Mouse (Mus musculus): ENCODE results near the gene Ppil6. TPM values are rescaled to one million over a fixed set of nuclear protein-coding genes. Genes with fewer than 3 reads are reported as not detected.
A peak's percentile ranks its signal among the peaks of the same experiment; 100 is the strongest.
"Not testable (repeated sequence)": the region's sequence is repeated elsewhere in the genome, so short reads cannot be mapped to it uniquely, and the experiment has no call there.

Ppil6 gene
- polyA plus RNA-seq, 1 experiment from 2014 or later: not detected

DNA sequence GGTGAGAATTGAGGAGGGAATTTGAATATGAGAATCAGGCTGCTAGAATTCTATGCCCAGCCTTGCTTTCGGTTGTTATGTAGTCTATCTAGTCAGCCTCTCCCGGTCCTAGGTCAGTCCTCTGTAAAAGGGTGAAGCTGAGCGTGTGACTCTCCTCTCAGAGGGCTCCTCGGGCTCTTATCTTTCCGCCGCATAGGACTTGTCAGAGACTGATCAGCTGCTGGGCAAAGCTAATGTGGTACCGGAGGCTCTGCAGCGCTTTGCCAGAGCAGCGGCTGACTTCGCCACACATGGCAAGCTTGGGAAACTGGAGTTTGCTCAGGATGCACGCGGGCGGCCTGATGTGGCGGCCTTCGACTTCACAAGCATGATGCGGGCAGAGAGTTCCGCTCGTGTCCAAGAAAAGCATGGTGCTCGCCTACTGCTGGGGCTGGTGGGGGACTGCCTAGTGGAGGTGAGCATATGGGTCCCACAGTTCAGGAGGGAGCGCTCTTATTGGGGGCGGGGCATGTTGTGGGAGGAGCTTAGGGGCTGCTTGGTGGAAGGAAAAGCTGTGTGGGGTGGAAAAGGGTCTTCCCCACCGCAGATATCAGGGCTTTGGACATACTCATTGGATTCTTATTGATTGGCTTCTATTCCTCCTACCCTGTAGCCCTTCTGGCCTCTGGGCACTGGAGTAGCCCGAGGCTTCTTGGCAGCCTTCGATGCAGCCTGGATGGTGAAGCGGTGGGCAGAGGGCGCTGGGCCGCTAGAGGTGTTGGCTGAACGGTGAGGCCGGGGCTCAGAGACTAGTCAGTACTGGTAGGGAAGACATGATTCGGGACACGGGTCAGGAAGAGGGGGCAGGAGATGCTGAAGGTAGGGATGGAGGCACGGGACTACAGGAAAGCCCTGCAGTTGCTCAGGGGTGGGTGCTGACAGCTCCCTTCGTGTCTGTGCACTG lies 9.0 kb upstream of the Ppil6 start:
- Histone ChIP-seq H3K9me3 (replicated peaks) (no peaks in the 10 kb centered on the region), H3K27ac (no peak overlapping the region), H3K27me3 (replicated peaks) (peaks cover 4% of the 10 kb centered on the region), H3K4me1 (peaks cover 51% of the 10 kb centered on the region), H3K4me2 (peak overlapping the region; percentile 55), H3K9ac (no peak overlapping the region), H3K36me3 (peaks cover 45% of the 10 kb centered on the region), H3K4me3 (no peak overlapping the region)
- 46% methylated on average over 33 of the region's 33 CpGs for WGBS (ENCODE audit: insufficient replicate concordance)
- peak; percentile 73 for ATAC-seq

DNA sequence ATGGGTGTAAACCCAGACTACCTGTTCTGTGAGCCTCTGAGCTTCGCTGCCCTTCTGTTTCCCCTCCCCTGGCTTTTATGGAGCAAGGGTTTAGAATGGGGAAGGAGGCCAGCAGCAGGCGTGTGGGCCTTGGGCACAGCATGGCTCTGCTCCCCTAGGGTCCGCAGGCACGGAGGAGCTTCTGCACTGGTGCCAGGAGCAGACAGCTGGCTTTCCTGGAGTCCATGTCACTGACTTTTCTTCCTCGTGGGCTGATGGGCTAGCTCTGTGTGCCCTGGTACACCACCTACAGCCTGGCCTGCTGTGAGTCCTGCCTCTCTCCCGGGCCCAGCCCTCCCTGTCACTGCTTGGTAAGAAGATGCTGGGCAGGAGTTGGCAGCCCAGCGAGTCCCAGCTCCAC lies 7.8 kb upstream of the Ppil6 start:
- H3K4me1 ChIP-seq: peaks cover 39% of the 10 kb centered on the region
- H3K4me3 ChIP-seq: no peak overlapping the region
- H3K27me3 ChIP-seq (replicated peaks): peaks cover 4% of the 10 kb centered on the region
- H3K36me3 ChIP-seq: peaks cover 57% of the 10 kb centered on the region
- no peaks in the 10 kb centered on the region for H3K9me3 ChIP-seq (replicated peaks)
- ATAC-seq: no peak
- 80% methylated on average over 7 of the region's 7 CpGs for WGBS (ENCODE audit: insufficient replicate concordance)
- H3K4me2 ChIP-seq: no peak overlapping the region
- H3K9ac ChIP-seq: no peak overlapping the region
- H3K27ac ChIP-seq: no peak overlapping the region

DNA sequence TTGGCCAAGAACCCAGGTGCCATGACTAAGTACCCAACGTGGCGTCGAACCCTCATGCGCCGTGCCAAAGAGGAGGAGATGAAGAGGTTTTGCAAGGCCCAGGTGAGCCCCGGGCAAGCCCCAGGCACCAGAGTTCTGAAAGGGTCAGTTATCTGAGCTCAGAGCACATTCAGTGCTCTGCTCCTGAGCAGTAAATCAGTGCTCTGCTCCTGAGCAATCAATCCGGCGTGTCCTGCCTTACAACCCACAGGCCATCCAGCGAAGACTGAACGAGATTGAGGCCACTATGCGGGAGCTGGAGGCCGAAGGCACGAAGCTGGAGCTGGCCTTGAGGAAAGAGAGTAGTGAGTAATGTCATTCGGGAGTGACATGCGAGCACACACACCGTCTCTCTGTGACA lies 4.5 kb upstream of the Ppil6 start:
- no peak for ATAC-seq
- Histone ChIP-seq H3K27ac (no peak overlapping the region), H3K4me1 (peaks cover 33% of the 10 kb centered on the region), H3K9ac (no peak overlapping the region), H3K36me3 (peaks cover 59% of the 10 kb centered on the region), H3K9me3 (replicated peaks) (no peaks in the 10 kb centered on the region), H3K4me3 (no peak overlapping the region), H3K4me2 (no peak overlapping the region), H3K27me3 (replicated peaks) (peaks cover 9% of the 10 kb centered on the region; the same call in 1 of the 2 replicates)
- WGBS (ENCODE audit: insufficient replicate concordance): 85% methylated on average over 16 of the region's 16 CpGs

DNA sequence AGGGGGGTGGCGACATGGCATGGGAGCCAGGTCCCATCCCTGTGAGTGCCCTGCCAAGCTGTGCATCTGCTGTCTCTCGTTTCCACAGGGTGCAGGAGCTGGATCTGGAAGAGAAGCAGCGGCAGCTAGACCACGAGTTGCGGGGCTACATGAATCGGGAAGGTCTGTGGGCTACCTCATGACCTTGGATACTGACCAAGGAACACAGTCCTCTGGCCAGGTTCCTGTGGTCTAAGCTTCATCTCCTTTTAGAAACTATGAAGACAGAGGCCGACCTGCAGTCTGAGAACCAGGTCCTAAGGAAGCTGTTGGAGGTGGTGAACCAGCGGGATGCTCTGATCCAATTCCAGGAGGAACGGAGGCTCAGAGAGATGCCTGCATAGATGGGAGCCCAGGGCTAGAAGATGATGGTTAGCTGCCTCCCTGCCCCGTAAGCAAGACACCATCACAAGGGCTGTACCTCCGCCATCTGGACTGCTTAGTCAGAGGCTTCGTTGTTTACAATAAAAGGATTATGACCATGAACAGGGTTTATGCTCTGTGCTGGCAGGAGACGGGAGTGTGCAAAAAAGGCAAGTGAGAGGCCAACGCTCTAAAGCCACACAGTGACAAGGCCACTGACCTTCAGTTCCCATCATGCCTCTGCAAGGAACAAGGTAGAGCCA lies 3.6 kb upstream of the Ppil6 start:
- WGBS (ENCODE audit: insufficient replicate concordance): 80% methylated on average over 14 of the region's 14 CpGs

DNA sequence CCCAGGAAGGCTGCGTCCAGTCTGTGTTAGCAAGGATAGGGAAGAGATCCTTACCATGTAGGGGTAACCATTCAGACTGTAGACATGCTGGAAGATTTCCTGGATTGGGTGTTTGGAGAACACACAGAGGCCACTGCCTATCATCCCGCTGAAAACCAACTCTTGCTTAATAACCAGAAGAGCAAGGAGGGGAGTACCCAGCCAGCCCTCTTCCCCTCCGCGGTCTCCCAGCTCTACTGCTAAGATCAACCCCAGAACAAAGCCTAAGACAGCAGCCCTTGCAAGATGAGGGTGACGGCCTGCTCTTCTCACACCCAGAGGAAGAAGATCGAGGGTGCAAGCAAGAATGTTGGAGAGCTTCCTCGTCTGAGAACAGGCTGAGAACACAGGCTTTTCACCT lies 1.4 kb upstream of the Ppil6 start:
- no peak overlapping the region for H3K9ac ChIP-seq
- 0 out of 2 replicates have a peak, but pooled peaks cover 11% of the 10 kb centered on the region for H3K27me3 ChIP-seq (replicated peaks)
- peaks cover 38% of the 10 kb centered on the region for H3K36me3 ChIP-seq
- H3K4me3 ChIP-seq: peak overlapping the region; percentile 74
- H3K4me1 ChIP-seq: peaks cover 24% of the 10 kb centered on the region
- WGBS (ENCODE audit: insufficient replicate concordance): 36% methylated on average over 7 of the region's 7 CpGs
- ATAC-seq: no peak
- H3K9me3 ChIP-seq (replicated peaks): no peaks in the 10 kb centered on the region
- no peak overlapping the region for H3K27ac ChIP-seq
- H3K4me2 ChIP-seq: peak overlapping the region; percentile 100

More for the DNA sequence above, 3.6 kb upstream of the Ppil6 start:
- Histone ChIP-seq H3K4me2 (no peak overlapping the region), H3K27ac (no peak overlapping the region), H3K27me3 (replicated peaks) (peaks cover 11% of the 10 kb centered on the region; the same call in 1 of the 2 replicates), H3K9me3 (replicated peaks) (no peaks in the 10 kb centered on the region), H3K36me3 (peaks cover 59% of the 10 kb centered on the region), H3K4me3 (no peak overlapping the region), H3K4me1 (peaks cover 27% of the 10 kb centered on the region), H3K9ac (no peak overlapping the region)
- ATAC-seq: no peak

DNA sequence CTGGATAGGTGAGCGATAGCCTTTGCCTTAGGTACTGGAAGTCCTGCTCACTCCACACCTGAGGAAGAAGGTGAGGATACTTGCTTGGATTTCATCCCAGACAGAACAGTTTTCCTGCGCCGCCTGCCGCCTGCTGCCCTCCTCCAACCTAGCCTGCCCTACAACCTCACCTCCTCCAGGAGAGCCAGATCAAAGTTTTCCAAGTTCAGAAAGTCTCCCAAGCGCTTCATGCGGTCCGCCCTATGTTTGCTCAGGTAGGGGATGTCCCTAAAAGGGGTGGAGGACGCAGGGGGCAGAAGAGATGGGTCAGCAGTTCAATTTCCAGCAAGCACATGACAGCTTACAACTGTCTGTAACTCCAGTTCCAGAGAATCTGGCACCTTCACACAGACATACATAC lies 945 bp upstream of the Ppil6 start:
- ATAC-seq: no peak
- Histone ChIP-seq H3K9ac (peak overlapping the region; percentile 74; the same call in 1 of the 2 replicates), H3K9me3 (replicated peaks) (no peaks in the 10 kb centered on the region), H3K27ac (no peak overlapping the region), H3K36me3 (peaks cover 33% of the 10 kb centered on the region), H3K4me3 (peak overlapping the region; percentile 74), H3K4me1 (peaks cover 24% of the 10 kb centered on the region), H3K4me2 (peak overlapping the region; percentile 100), H3K27me3 (replicated peaks) (0 out of 2 replicates have a peak, but pooled peaks cover 8% of the 10 kb centered on the region)
- 63% methylated on average over 8 of the region's 8 CpGs for WGBS (ENCODE audit: insufficient replicate concordance)

DNA sequence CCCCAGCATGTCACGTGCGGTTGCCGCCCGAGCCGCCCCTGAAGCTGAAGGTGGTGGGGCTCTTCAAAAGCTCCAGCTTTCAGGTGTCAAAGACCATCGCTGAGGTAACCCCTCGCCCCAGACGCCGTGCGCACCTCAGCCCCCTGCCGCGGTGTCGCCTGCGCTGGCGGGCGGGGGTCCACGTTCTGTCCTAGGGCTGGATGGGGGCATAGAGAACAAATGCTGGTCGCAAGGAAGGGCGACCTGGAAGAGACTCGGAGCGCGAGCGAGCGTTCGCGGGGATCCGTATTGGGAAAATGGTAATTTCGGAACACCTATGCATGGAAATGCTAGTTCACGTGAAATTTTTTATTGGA lies 257 bp downstream of the Ppil6 start:
- peaks cover 24% of the 10 kb centered on the region for H3K4me1 ChIP-seq
- H3K9me3 ChIP-seq (replicated peaks): no peaks in the 10 kb centered on the region
- WGBS (ENCODE audit: insufficient replicate concordance): 1% methylated on average over 29 of the region's 29 CpGs
- 0 out of 2 replicates have a peak, but pooled peaks cover 8% of the 10 kb centered on the region for H3K27me3 ChIP-seq (replicated peaks)
- H3K4me3 ChIP-seq: peak overlapping the region; percentile 74
- peak overlapping the region; percentile 74 for H3K9ac ChIP-seq
- peak overlapping the region; percentile 100 for H3K4me2 ChIP-seq
- no peak for ATAC-seq
- H3K36me3 ChIP-seq: peaks cover 21% of the 10 kb centered on the region
- 0 out of 2 replicates have a peak overlapping the region, but pooled peaks have one; percentile 27 for H3K27ac ChIP-seq

DNA sequence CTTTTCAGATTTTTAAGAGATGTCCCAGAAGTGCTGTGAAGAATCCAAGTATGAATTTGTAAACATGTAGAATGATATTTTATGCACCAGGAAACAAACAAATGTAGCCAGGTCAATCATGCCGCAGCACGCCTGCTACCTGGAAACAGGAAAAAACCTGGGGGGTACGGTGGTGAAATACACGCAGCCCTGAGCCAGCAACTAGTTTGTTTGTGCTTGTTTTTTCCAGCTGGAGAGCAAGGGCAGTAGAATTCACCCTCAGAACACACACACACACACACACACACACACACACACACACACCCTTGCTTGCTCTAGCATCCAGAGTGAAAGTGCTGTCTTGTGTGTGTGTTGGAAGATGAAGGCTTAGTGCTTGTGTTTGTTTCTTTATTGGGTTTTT lies 872 bp downstream of the Ppil6 start:
- peak overlapping the region; percentile 100 for H3K4me2 ChIP-seq
- H3K4me1 ChIP-seq: peaks cover 24% of the 10 kb centered on the region
- H3K9ac ChIP-seq: no peak overlapping the region
- WGBS (ENCODE audit: insufficient replicate concordance): 36% methylated on average over 4 of the region's 4 CpGs
- H3K27ac ChIP-seq: no peak overlapping the region
- H3K4me3 ChIP-seq: no peak overlapping the region
- no peak for ATAC-seq
- peaks cover 15% of the 10 kb centered on the region for H3K36me3 ChIP-seq
- no peaks in the 10 kb centered on the region for H3K9me3 ChIP-seq (replicated peaks)
- H3K27me3 ChIP-seq (replicated peaks): 0 out of 2 replicates have a peak, but pooled peaks cover 8% of the 10 kb centered on the region

DNA sequence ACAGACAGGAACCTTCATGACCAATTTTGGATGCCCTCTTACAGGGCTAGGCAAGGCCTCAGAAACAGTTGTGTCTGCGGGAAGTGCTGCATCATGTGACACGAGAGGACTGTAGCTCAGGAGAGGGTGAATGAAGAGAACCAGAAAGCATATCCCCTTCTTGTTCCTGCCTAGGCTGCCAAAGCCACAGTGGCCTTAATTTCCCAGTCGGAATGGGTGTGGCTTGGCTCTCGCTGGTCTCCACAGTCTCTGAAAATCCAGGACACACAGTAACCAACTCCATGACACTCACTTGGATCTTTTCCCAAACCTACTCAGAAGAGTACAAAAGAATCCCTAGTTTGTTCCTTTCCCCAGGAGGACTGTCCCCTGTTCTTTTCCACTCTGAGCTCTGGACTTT lies 10.7 kb downstream of the Ppil6 start:
- Histone ChIP-seq H3K4me2 (no peak overlapping the region), H3K27ac (no peak overlapping the region), H3K36me3 (no peaks in the 10 kb centered on the region), H3K4me1 (no peaks in the 10 kb centered on the region), H3K9ac (no peak overlapping the region), H3K9me3 (replicated peaks) (no peaks in the 10 kb centered on the region), H3K4me3 (no peak overlapping the region), H3K27me3 (replicated peaks) (no peaks in the 10 kb centered on the region)
- WGBS (ENCODE audit: insufficient replicate concordance): 62% methylated on average over 4 of the region's 4 CpGs
- ATAC-seq: no peak

DNA sequence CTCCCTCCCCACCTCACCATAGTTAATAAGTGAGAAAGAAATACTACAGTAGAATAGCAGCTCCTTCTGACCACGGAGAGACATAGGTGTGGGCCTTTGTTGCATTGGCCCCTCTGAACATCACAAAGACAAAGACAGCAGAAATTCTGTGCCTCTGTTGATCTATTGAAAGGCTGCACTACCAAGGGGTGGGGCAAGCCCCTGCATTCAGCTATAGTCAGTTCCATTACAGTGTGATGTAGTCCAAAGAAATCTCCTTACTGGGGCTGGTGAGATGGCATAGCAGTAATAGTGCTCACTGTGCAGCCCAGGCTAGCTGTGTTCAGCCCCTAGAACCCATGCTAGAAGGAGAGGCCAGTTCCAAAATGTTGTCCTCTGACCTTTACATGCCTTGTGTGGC lies 14.8 kb downstream of the Ppil6 start:
- Histone ChIP-seq H3K27me3 (replicated peaks) (no peaks in the 10 kb centered on the region), H3K9ac (no peak overlapping the region), H3K4me1 (no peaks in the 10 kb centered on the region), H3K4me3 (no peak overlapping the region), H3K9me3 (replicated peaks) (no peaks in the 10 kb centered on the region), H3K4me2 (no peak overlapping the region), H3K27ac (no peak overlapping the region), H3K36me3 (no peaks in the 10 kb centered on the region)
- 88% methylated on average over 1 of the region's 1 CpGs for WGBS (ENCODE audit: insufficient replicate concordance)
- ATAC-seq: no peak

DNA sequence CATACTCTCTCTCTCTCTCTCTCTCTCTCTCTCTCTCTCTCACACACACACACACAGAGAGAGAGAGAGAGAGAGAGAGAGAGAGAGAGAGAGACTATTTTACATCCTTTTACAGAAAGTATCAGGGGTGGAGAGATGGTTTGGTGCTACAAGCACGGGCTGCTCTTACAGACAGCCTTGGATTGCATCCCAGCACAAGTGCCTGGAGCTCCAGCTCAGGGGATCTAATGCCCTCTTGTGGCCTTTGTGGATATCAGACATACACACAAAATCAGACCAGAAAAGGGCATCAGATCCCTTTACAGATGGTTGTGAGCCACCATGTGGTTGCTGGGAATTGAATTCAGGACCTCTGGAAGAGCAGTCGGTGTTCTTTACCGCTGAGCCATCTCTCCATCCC lies 15.2 kb downstream of the Ppil6 start:
- 3% methylated on average over 3 of the region's 3 CpGs for WGBS (ENCODE audit: insufficient replicate concordance)
- not testable (repeated sequence) for H3K4me2 ChIP-seq; H3K9me3 ChIP-seq (replicated peaks); H3K4me1 ChIP-seq; H3K36me3 ChIP-seq; H3K4me3 ChIP-seq; H3K9ac ChIP-seq; H3K27ac ChIP-seq; H3K27me3 ChIP-seq (replicated peaks); ATAC-seq

DNA sequence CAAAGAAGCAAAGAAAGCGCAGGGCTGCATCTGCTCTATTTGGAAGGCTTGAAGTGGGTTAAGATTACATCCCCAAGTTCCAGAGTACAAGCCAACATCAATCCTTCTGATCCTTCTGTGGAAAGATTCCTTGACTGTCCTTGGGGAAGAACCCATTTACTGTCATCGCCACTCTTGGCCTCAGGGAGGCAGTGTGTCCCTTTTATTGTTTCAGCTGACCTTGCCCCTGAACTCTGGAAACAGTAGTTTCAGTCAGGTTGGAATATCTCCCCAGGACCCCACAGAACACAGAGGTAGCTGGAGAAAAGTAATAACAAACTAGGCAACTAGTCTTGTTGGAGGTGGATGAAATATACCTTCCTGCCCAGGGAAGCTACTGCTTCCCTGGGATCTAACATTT lies 18.9 kb downstream of the Ppil6 start:
- no peak overlapping the region for H3K4me3 ChIP-seq
- no peak overlapping the region for H3K27ac ChIP-seq
- H3K9ac ChIP-seq: no peak overlapping the region
- 31% methylated on average over 2 of the region's 2 CpGs for WGBS (ENCODE audit: insufficient replicate concordance)
- H3K9me3 ChIP-seq (replicated peaks): no peaks in the 10 kb centered on the region
- 0 out of 2 replicates have a peak, but pooled peaks cover 4% of the 10 kb centered on the region for H3K27me3 ChIP-seq (replicated peaks)
- no peaks in the 10 kb centered on the region for H3K4me1 ChIP-seq
- ATAC-seq: no peak
- no peak overlapping the region for H3K4me2 ChIP-seq
- no peaks in the 10 kb centered on the region for H3K36me3 ChIP-seq

Measured in liver, embryonic 12.5 days (tissue).